Mouse (Mus musculus) megakaryocyte, embryonic 14.5 days (primary cell): ENCODE results near the gene Vars. TPM values are rescaled to one million over a fixed set of nuclear protein-coding genes. Genes with fewer than 3 reads are reported as not detected.
"Not testable (repeated sequence)": the region's sequence is repeated elsewhere in the genome, so short reads cannot be mapped to it uniquely, and the experiment has no call there.

ENCODE experiments used
- H3K27me3 ChIP-seq: replicated peaks from 2 replicates; pipeline ENCODE3; 2012; ENCODE audit warnings: inconsistent platforms
- H3K36me3 ChIP-seq: replicated peaks from 2 replicates; pipeline ENCODE3; 2012; ENCODE audit warnings: low read length, inconsistent platforms, mixed read lengths
- H3K4me1 ChIP-seq: 2 replicates; pipeline ENCODE4 v1.6.1; 2012; ENCODE audit warnings: inconsistent platforms
- H3K4me3 ChIP-seq: replicated peaks from 2 replicates; pipeline ENCODE3; 2012; ENCODE audit warnings: moderate library complexity, mild to moderate bottlenecking, inconsistent platforms
- H3K9me3 ChIP-seq: 2 replicates; pipeline ENCODE4 v1.6.1; 2012; ENCODE audit warnings: inconsistent platforms
- FLI1 ChIP-seq: IDR thresholded peaks from 2 replicates; pipeline ENCODE4 v1.6.1; 2012; ENCODE audit warnings: low read length, inconsistent platforms, mixed read lengths
- GATA1 ChIP-seq: IDR thresholded peaks from 3 replicates; pipeline ENCODE4 v1.6.1; 2012; ENCODE audit warnings: mixed read lengths, low read length, inconsistent platforms, borderline replicate concordance
- polyA plus RNA-seq: library from polyadenylated mRNA; stranded (reverse); fragments of >175 nt; gene quantifications from 2 replicates; pipeline ENCODE4 v1.2.3, GENCODE M21; 2012; ENCODE audit warnings: low replicate concordance; ENCODE audit not compliant: insufficient read depth

Gene Vars
- polyA plus RNA-seq, 1 experiment = 188 TPM

DNA sequence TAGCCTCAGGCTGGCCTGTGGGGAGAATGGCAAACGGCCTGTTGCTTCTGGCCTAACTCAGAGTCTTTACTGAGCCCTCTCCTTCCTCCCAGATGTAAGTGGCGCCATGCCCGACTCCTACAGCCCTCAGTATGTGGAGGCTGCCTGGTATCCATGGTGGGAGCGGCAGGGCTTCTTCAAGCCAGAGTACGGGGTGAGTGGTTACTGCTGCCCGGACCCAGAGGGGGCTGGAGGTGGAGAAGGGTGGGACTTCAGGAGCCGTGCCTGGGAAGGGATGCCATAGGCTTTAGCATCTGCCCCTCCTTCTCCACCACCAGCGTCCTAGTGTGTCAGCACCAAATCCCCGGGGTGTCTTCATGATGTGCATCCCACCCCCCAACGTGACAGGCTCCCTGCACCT, 4.4 kb downstream of the Vars start:
- TF ChIP-seq FLI1 (no peak), GATA1 (no peak)
- Histone ChIP-seq H3K36me3 (peaks cover 63% of the 10 kb centered on the region), H3K4me1 (peaks cover 51% of the 10 kb centered on the region)

DNA sequence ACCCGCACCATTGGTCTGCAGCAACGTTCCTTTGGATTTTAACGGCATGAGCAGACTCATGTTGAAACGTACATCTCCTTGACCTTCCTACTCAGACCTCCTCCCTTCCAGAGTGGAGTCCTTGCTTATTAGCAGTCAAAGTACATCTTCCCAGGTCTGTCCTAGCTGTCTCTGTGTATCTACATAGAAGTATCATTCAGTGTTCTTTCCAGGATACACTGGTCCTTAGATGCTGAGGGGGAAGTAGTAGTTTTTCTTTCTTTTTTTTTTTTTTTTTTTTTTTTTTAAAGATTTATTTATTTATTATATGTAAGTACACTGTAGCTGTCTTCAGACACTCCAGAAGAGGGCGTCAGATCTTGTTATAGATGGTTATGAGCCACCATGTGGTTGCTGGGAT, 5.1 kb downstream of the Vars start:
- H3K4me1 ChIP-seq = peaks cover 51% of the 10 kb centered on the region
- not testable (repeated sequence) for H3K9me3 ChIP-seq, H3K4me3 ChIP-seq, H3K27me3 ChIP-seq
- H3K36me3 ChIP-seq = peaks cover 71% of the 10 kb centered on the region

More for the DNA sequence above, 4.4 kb downstream of the Vars start:
- Histone ChIP-seq H3K27me3 (no peaks in the 10 kb centered on the region), H3K4me3 (peak overlapping the region; percentile 12), H3K9me3 (no peaks in the 10 kb centered on the region)

DNA sequence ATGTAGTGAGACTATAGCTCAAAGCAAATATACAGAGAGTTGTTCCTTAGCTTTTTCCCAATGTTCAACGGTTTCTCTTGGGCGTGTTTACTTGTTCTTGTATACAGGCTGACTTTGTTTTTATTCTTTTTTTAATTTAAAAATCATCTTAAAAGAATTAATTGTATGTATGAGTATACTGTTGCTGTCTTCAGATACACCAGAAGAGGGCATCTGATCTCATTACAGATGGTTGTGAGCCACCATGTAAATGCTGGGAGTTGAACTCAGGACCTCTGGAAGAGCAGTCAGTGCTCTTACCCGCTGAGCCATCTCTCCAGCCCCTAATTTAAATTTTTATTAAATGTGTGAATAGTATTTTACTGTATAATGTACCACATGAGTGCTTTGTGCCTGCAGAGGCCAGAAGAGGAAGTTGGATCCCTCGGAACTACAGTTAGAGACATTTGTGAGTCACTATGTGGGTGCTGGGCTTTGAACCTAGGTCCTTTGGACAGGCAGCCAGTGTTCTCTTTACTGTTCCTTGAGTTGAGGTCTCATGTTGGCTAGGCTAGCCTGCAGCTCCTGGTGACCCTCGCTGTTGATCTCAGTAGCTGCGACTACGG, 6.7 kb downstream of the Vars start:
- Histone ChIP-seq H3K4me1 (peaks cover 52% of the 10 kb centered on the region), H3K4me3 (no peak overlapping the region), H3K27me3 (no peaks in the 10 kb centered on the region), H3K9me3 (no peaks in the 10 kb centered on the region), H3K36me3 (peaks cover 87% of the 10 kb centered on the region)
- TF ChIP-seq GATA1 (no peak), FLI1 (no peak)

DNA sequence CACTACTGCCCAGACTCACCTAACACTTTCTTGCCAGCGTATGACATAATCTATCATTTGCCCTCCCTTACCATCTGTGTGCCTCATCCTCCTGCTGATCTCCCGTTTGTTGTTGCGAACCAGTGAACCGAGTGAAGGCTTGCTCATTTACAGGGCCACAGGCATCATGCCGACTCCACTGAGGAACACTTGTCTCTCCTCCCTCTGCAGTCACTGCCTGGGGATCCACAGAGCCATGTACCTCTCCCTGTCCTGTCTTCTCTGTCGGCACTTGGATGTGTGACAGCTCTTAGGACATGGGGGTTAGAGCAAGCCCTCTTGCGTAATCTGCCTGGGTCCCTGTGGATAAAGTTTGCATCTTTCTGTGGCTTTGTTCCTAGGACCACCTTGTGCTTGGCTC, 8.8 kb downstream of the Vars start:
- Histone ChIP-seq H3K27me3 (no peaks in the 10 kb centered on the region), H3K4me3 (no peak overlapping the region), H3K36me3 (peaks cover 95% of the 10 kb centered on the region), H3K4me1 (peaks cover 35% of the 10 kb centered on the region), H3K9me3 (no peaks in the 10 kb centered on the region)
- no peak for TF ChIP-seq GATA1
- no peak for TF ChIP-seq FLI1

DNA sequence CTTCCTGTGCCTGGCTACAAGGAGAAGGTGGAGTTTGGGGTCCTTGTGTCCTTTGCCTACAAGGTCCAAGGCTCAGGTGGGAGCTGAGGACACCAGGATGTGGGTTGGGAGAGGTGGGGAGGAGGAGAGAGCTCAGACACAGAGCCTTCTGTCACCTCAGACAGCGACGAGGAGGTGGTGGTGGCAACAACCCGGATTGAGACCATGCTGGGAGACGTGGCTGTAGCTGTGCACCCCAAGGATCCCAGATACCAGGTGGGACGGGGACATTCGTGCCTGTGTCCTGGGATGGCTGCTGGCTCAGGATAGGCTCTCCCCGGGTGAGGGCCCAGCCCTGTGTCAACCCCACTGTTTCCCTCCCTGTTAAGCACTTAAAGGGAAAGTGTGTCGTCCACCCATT, 10.7 kb downstream of the Vars start:
- no peaks in the 10 kb centered on the region for H3K9me3 ChIP-seq
- H3K4me3 ChIP-seq = no peak overlapping the region
- no peaks in the 10 kb centered on the region for H3K27me3 ChIP-seq
- H3K4me1 ChIP-seq = peaks cover 35% of the 10 kb centered on the region
- TF ChIP-seq FLI1 (no peak), GATA1 (no peak)
- H3K36me3 ChIP-seq = peaks cover 99% of the 10 kb centered on the region

DNA sequence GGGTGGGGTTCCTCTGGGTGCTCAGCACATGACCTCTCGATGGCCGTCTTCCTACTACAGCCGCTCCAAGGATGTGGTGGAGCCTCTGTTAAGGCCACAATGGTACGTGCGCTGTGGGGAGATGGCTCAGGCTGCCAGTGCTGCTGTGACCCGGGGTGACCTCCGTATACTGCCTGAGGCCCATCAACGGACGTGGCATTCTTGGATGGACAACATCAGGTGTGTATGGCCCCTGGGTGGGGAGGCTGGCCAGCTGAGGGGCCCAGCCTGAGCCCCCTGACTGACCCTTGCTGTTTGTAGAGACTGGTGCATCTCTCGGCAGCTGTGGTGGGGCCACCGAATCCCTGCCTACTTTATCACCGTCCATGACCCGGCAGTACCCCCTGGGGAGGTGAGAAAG, 11.6 kb downstream of the Vars start:
- no peaks in the 10 kb centered on the region for H3K9me3 ChIP-seq
- no peak overlapping the region for H3K4me3 ChIP-seq
- H3K27me3 ChIP-seq = no peaks in the 10 kb centered on the region
- no peak for TF ChIP-seq FLI1
- no peak for TF ChIP-seq GATA1
- H3K4me1 ChIP-seq = peaks cover 39% of the 10 kb centered on the region
- peaks cover 99% of the 10 kb centered on the region for H3K36me3 ChIP-seq

DNA sequence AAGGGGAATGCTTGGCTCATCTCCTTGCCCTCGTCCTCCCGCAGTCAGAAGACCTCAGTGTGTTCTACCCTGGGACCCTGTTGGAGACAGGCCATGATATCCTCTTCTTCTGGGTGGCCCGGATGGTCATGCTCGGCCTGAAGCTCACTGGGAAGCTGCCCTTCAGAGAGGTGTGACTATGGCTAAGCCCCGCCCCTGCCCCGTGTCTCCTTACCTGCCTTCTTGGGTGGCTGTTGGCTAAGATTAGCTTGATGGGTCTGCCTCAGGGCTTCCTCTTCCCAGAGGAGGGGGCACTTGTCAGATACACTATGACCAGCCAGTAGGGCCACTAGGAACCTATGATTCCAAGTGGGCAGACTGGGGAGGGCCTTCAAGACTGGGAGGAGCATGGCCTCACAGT, 12.4 kb downstream of the Vars start:
- Histone ChIP-seq H3K27me3 (peaks cover 3% of the 10 kb centered on the region), H3K4me1 (peaks cover 39% of the 10 kb centered on the region), H3K36me3 (peaks cover 92% of the 10 kb centered on the region), H3K4me3 (no peak overlapping the region), H3K9me3 (no peaks in the 10 kb centered on the region)
- TF ChIP-seq GATA1 (no peak), FLI1 (no peak)

DNA sequence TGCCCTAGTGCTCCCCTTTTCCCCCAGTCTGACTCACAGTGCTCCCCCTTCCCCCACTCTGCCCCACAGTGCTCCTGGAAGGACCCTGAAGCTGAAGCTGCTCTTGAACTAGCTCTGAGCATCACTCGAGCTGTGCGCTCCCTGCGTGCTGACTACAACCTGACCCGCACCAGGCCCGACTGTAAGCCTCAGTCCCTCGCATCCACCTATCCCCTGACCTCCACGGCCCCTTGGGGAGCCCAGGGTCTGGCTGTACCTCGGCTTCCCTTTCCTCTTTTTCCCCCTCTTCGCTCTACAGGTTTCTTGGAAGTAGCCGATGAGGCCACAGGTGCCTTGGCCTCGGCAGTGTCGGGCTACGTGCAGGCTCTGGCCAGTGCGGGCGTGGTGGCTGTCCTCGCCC, 14.5 kb downstream of the Vars start:
- Histone ChIP-seq H3K27me3 (peaks cover 10% of the 10 kb centered on the region), H3K4me3 (no peak overlapping the region), H3K9me3 (no peaks in the 10 kb centered on the region), H3K4me1 (peaks cover 48% of the 10 kb centered on the region), H3K36me3 (peaks cover 72% of the 10 kb centered on the region)
- no peak for TF ChIP-seq GATA1
- TF ChIP-seq FLI1 = no peak

DNA sequence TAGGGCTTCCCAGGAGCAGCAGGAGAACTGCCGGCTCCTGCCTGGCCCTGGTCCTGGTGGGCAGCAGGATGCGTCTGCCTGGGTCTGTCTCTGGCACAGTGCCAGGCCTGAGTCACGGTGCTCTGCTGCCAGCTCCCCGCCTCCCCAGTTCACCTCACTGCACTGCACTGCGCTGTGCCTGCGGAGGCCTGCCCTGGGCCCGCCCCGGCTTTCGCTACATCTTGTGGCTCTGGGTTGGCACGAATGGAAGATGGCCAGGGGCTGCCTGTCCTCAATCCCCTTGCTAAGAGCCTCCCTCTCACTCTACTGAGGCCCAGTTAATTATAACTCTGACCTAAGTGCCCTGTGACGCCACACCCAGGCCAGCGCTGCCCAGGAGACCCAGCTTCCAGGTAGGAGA, 15.6 kb downstream of the Vars start, which contains the start of gene Vwa7:
Gene Vwa7, plus strand, starts transcription at position 204 of the 400 bp plus-strand sequence.
- Histone ChIP-seq H3K9me3 (no peaks in the 10 kb centered on the region), H3K4me1 (peaks cover 54% of the 10 kb centered on the region), H3K27me3 (peaks cover 13% of the 10 kb centered on the region), H3K36me3 (peaks cover 62% of the 10 kb centered on the region), H3K4me3 (no peak within 1 kb of the TSS)
- TF ChIP-seq FLI1 = no peak

DNA sequence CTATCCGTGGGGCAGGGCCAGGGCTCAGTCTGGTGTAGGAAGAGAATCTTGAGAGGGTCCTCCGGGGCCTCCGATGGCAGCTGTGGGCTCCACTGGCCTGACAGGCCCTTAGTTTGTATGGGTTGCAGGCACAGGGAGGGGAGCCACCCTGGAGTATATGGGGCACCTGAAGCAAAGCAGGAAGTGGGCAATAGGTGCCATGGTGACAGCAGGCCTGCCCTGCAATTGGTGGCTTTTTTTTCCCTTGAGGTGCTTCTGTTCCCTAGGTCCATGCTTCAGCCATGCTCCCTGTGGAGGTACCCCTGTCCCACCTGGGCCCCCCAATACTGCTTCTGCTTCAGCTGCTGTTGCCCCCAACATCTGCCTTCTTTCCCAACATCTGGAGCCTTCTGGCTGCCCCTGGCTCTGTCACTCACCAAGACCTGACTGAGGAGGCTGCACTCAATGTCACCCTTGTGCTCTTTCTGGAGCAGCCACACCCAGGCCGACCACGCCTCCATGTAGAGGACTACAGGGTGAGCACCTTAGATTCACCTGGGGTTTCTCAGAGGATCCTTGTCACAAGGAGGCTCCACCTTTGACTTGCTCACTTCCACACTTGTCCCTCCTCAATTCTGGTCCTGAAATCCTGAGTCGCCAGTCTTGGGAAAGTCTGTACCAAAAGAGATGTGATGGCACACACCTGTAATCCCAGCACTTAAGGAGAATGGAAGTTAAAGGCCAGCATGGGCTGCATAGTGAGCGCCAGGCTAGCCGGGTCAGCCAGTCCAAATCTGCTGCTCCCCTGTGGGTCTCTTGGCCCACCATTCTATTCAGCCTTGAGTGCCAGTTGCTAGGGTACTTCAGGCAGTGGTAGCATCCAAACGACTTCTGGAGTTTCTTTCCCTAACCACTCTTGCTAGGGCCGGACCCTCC, 16.3 kb downstream of the Vars start:
- no peak overlapping the region for H3K4me3 ChIP-seq
- peaks cover 55% of the 10 kb centered on the region for H3K36me3 ChIP-seq
- H3K27me3 ChIP-seq = peaks cover 13% of the 10 kb centered on the region
- TF ChIP-seq FLI1 (no peak), GATA1 (no peak)
- H3K9me3 ChIP-seq = no peaks in the 10 kb centered on the region
- peaks cover 56% of the 10 kb centered on the region for H3K4me1 ChIP-seq

DNA sequence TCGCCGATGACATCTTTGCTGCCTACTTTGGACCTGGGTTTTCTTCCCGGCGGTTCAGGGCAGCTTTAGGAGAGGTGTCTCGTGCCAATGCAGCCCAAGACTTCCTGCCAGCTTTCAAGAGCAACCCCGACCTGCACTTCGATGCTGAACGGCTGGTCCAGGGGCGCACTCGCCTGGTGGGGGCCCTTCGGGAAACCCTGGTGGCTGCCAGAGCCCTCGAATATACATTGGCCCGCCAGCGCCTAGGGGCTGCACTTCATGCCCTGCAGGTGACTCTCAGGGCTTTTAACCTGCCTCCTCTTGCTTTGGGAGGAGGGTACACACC, 16.9 kb downstream of the Vars start:
- no peak for TF ChIP-seq FLI1
- TF ChIP-seq GATA1 = no peak
- peaks cover 49% of the 10 kb centered on the region for H3K36me3 ChIP-seq
- H3K9me3 ChIP-seq = no peaks in the 10 kb centered on the region
- peaks cover 56% of the 10 kb centered on the region for H3K4me1 ChIP-seq
- no peak overlapping the region for H3K4me3 ChIP-seq
- peaks cover 13% of the 10 kb centered on the region for H3K27me3 ChIP-seq
